Mouse (Mus musculus) spleen, adult 12 weeks (tissue): ENCODE measurements around the gene Adad2.

Experiments
- DNase-seq: peaks from one replicate; pipeline ENCODE4 v3.0.0; 2022; ENCODE audit warnings: low spot score

The Adad2 gene

GRCm38 (mm10) chr8:119642960-119643359 is 30.4 kb downstream of the Adad2 start:
- DNase-seq = no peak

DNA sequence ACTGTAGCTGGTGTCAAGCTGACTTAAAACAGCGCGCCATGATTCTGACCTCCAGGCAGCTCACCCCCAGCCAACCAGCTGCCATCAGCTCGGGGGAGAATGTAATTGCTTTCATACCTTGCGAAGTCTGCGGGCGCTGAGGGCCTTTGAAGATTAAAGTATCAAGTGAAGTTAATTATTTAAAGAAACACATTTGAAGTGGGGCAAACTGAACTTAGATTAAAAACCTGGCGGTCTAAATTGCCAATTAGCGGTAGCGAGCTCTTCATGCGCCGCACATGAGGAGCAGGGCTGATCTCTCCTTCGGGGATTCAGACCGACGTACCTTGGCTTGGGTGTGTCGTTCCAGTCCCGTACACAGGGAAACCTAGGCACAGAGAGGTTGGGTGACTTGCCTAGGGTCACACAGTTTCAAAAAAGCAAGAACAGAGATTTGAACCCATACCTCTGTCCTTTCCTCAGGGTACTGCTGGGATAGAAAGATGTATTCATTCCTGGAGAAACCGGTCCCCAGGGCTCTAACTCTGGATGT is 31.9 kb downstream of the Adad2 start:
- no peak for DNase-seq

DNA sequence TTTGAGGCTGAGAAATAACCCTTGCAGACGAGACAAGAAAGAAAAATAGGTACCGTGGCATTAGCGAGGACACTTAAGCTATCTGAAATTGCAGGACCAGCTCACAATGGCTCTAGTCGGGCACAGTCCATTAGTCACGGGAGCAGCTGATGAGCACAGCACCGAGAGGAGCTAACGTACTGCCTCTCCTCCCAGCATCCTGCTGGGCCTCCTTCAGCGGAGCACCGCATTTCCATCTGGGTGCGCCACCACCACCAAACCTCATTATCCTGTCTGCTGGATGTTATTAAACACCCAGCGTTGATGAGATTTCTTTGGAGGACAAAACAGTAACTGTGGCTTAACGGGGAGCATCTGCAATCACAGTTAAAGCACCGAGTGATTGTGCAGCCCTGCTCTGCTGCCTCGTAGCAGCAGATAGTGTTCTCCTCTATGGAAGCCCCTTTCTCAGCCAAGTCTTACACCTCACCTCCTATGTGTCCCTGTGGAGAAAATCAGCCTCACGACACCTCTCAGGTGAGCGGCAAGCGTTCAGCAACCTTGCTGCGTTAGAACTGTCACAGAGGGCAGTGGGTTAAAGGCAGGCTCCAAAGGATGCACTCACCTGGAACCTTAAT is 32.5 kb downstream of the Adad2 start:
- DNase-seq = no peak

DNA sequence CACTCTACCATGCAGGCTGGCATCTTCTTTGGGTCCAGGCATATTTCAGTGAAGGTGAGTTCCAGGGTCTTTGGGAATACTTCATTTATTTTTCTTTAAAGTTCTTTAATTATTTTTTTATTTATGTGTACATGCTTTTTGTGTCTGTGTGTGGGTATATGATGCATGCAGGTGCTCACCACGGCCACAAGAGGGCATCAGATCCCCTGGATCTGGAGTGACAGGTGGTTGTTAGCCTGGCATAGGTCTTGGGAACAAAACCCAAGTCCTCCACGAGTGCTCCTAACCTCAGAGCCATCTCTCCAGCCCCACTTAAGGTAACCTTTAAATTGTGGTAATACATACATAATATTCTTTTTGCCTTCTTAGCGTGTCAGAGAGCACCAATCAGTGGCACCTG is 33.6 kb downstream of the Adad2 start:
- no peak for DNase-seq

DNA sequence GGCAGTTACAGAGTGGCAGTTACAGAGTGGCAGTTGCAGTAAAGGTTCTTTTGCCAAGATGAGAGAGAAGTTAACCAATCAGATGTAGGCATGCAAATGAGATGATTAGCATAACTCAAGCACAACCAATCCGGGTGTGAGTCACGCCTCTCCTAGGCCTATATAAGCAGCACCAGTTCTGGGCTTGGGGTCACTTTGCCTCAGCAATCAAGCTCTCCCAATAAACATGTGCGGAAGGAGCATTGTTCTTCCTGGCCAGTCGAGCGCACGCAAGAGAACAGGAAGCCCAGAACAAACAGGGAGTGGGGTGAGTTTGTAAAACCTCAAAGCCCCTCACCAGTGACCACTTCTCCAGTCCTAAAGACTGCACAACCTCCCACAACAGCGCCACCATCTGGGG is 34.3 kb downstream of the Adad2 start:
- DNase-seq = no peak

- no peak for DNase-seq
These were observed 38.8 kb downstream of the Adad2 start for GRCm38 (mm10) chr8:119651324-119651723.

DNA sequence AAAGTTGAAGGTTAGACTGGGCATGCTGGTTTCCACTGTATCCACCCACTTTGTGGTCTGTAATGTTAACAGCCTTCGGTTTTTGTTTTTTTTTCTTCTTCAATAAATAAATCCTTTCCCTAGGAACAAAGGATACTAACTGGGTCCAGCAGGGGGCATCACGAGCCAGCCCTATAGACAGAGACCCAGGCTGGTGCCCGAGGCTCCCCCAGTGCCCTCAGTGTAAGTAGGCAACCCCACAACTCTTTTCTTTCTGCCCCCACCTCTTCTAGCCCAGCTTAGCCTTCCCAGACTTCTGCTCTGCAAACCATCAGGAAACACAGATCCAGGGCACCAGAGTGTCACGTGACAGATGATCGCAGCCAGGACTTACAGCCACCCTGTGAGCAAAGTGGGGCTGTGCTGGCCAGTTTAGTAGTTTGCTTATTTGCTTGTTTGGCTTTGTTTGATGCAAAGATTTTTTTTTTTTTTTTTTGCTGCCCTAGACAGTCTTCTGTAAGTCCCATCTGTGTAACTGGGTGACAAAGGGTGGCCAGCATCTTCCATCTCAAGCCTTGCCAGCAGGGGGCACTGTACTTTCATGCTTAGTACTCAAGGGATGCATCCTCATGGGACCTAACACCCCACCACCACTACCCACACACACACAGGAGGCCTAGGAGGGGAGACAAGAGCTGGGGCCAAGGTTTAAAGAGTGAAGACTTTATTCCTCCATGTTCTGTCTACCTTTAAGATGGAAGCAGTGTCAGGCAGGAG is 44.3 kb downstream of the Adad2 start:
- DNase-seq = no peak

GRCm38 (mm10) chr8:119661081-119661480 is 48.5 kb downstream of the Adad2 start:
- no peak for DNase-seq

GRCm38 (mm10) chr8:119661892-119662291 is 49.3 kb downstream of the Adad2 start:
- no peak for DNase-seq

GRCm38 (mm10) chr8:119663440-119663839 is 50.9 kb downstream of the Adad2 start:
- DNase-seq = no peak

GRCm38 (mm10) chr8:119665270-119665669 is 52.7 kb downstream of the Adad2 start:
- no peak for DNase-seq
